Mouse (Mus musculus) kidney, postnatal 0 days (tissue): ENCODE results near the gene Fam114a1. TPM values are rescaled to one million over a fixed set of nuclear protein-coding genes. Genes with fewer than 3 reads are reported as not detected.

Experiments
- ATAC-seq: fragments of 200-750 bp; cut with Nextera tagmentation; replicated peaks from 2 replicates; pipeline ENCODE4 v1.8.0; 2017; ENCODE audit warnings: low read depth, moderate number of reproducible peaks, moderate TSS enrichment, moderate library complexity; ENCODE audit not compliant: low FRiP score
- DNase-seq: peaks from one replicate; pipeline ENCODE4 v3.0.0-alpha.2; 2016; ENCODE audit warnings: low spot score
- H3K27ac ChIP-seq: fragments of 300-500 bp; sonication (generic); 2 replicates; pipeline ENCODE4 v1.5.1; 2014; ENCODE audit warnings: mild to moderate bottlenecking
- H3K27me3 ChIP-seq: fragments of 300-500 bp; sonication (generic); 2 replicates; pipeline ENCODE4 v1.6.1; 2014; ENCODE audit warnings: low read length, mixed read lengths; ENCODE audit not compliant: insufficient read depth
- H3K36me3 ChIP-seq: fragments of 300-500 bp; sonication (generic); 2 replicates; pipeline ENCODE4 v1.6.1; 2014; ENCODE audit warnings: low read length, mixed read lengths; ENCODE audit not compliant: insufficient read depth
- H3K4me1 ChIP-seq: fragments of 300-500 bp; sonication (generic); replicated peaks from 2 replicates; pipeline ENCODE4 v1.6.1; 2014; ENCODE audit warnings: antibody characterized with exemption, low read length, mixed read lengths; ENCODE audit not compliant: insufficient read depth
- H3K4me2 ChIP-seq: fragments of 300-500 bp; sonication (generic); 2 replicates; pipeline ENCODE4 v1.6.1; 2014; ENCODE audit warnings: mild to moderate bottlenecking, low read length, moderate library complexity, mixed read lengths
- H3K4me3 ChIP-seq: fragments of 300-500 bp; sonication (generic); replicated peaks from 2 replicates; pipeline ENCODE4 v1.5.1; 2014; ENCODE audit warnings: low read depth, low read length
- H3K9ac ChIP-seq: fragments of 300-500 bp; sonication (generic); 2 replicates; pipeline ENCODE4 v1.6.1; 2014; ENCODE audit warnings: low read depth, low read length
- H3K9me3 ChIP-seq: fragments of 300-500 bp; sonication (generic); replicated peaks from 2 replicates; pipeline ENCODE4 v1.6.1; 2016; ENCODE audit warnings: low read length, inconsistent platforms, mixed read lengths
- CTCF ChIP-seq: IDR thresholded peaks from 2 replicates; pipeline ENCODE4 v1.5.1; 2016; ENCODE audit warnings: antibody characterized with exemption, low read depth, mild to moderate bottlenecking, moderate library complexity
- WGBS: fragments of 180-500 bp; shearing (Covaris S2); extraction: QIAGEN DNeasy Blood & Tissue Kit; methylation state at CpG from one replicate; pipeline ENCODE4 v1.1.7; 2014; 5-methylcytosine and 5-hydroxymethylcytosine counted together
- polyA plus RNA-seq: library from polyadenylated mRNA; unstranded; fragments of >200 nt; fragmentation: Nextera tagmentation; extraction: Ambion mirVana; gene quantifications from 2 replicates; pipeline ENCODE4 v1.2.1, GENCODE M21; 2015

Fam114a1 gene
- polyA plus RNA-seq, 1 experiment from 2014 or later = 28.9 TPM

DNA sequence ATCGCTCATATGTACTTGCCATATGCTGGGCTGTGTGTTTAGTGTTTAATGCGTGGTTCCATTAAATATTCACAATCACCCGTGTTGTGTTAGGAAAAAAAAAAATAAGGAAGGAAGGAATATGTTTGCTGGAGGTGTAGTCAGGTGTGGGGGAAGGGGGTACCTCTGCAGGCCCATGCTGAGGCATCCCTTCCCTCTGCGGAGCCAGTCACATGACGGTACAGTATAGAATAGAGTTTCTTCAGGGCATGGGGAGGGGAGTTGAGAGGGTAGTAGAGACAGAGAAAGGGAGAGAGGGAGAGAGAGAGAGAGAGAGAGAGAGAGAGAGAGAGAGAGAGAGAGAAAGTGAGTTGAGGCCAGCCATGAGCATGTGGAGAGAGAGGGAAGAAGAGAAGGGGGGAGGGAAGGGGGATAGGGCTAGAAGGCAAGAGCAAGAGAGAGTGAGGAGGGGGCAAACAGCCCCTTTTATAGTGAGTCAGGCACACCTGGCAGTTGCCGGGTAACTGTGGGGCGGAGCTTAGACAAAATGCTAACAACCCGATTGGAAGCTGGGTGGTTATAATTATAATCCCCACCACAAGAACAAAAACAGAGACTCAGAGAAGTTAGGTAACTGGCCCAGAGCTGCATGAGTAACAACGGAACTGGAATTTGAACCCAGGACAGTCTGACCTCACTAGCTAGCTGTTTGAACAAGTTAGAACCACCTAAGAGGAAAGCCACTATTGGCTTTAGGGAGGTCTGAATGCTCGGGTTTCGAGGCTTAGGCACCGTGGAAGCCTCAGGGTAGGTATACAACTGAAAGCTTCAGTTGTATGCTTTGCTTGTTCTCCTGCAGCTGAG, 76.8 kb downstream of the Fam114a1 start:
- no peak for TF ChIP-seq CTCF
- no peak overlapping the region for H3K27ac ChIP-seq
- 0 out of 2 replicates have a peak, but pooled peaks cover 1% of the 10 kb centered on the region for H3K36me3 ChIP-seq
- H3K4me2 ChIP-seq = no peak overlapping the region
- ATAC-seq = no peak
- no peak for DNase-seq
- H3K27me3 ChIP-seq = no peaks in the 10 kb centered on the region
- H3K9me3 ChIP-seq = no peaks in the 10 kb centered on the region
- WGBS = 60% methylated on average over 12 of the region's 12 CpGs
- no peak overlapping the region for H3K9ac ChIP-seq
- H3K4me1 ChIP-seq = no peaks in the 10 kb centered on the region
- no peak overlapping the region for H3K4me3 ChIP-seq

DNA sequence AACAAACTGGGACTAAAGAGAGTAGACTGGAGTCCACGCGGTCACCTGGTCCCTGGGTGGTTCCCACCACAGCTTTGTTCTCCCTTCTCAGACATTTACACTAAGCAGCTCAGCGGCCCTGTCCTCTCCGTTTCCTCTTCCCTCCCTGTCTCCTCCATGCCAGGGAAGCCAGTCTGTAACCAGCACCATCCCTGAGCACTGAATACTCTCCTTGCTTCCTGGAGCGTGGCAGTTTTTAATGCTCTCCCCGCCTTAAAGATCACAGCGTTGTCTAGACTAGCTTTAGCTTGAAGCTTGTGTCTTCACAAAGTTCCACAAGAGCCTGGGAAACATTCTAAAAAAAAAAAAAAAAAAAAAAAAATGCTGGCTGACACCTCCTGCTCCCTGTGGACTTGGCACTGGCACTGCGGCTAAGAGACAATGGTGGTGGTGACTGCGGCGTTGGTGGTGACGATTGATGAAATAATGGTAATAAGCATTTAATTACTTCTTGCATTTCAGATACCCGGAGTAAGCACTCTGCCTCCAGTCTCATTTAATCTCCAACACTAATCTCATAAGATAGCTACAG, 77.5 kb downstream of the Fam114a1 start:
- Histone ChIP-seq H3K27me3 (no peaks in the 10 kb centered on the region), H3K4me2 (no peak overlapping the region), H3K27ac (no peak overlapping the region), H3K4me3 (no peak overlapping the region), H3K9ac (no peak overlapping the region), H3K4me1 (0 out of 2 replicates have a peak, but pooled peaks cover 3% of the 10 kb centered on the region), H3K9me3 (no peaks in the 10 kb centered on the region), H3K36me3 (no peaks in the 10 kb centered on the region)
- ATAC-seq (0 out of 2 replicates have a peak, but pooled peaks have one; percentile 13), DNase-seq (peak; percentile 46)
- TF ChIP-seq CTCF = no peak
- 54% methylated on average over 12 of the region's 12 CpGs for WGBS

DNA sequence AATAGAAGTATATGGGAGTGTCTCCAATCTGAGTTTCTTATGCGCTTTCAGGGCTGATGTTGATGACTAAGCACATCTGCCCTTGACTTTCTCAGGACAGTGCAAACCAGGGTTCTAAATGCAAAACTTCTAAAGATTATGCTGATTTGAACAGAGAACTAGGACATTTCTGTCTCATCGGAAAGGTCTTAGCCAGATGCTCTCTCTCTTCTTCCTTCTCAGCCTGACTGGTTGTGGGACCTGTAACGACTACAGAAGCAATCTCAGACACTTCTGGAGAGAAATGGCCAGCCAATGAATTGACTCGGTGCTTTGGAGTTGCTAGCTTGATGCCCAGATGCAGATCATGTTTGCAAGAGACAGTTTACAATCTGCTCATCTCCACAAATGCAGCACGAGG, 80.0 kb downstream of the Fam114a1 start:
- Histone ChIP-seq H3K27me3 (no peaks in the 10 kb centered on the region), H3K4me3 (no peak overlapping the region), H3K36me3 (no peaks in the 10 kb centered on the region), H3K4me2 (no peak overlapping the region), H3K27ac (no peak overlapping the region), H3K9ac (no peak overlapping the region), H3K9me3 (no peaks in the 10 kb centered on the region), H3K4me1 (0 out of 2 replicates have a peak, but pooled peaks cover 5% of the 10 kb centered on the region)
- DNase-seq (no peak), ATAC-seq (no peak)
- no peak for TF ChIP-seq CTCF
- 88% methylated on average over 5 of the region's 5 CpGs for WGBS

DNA sequence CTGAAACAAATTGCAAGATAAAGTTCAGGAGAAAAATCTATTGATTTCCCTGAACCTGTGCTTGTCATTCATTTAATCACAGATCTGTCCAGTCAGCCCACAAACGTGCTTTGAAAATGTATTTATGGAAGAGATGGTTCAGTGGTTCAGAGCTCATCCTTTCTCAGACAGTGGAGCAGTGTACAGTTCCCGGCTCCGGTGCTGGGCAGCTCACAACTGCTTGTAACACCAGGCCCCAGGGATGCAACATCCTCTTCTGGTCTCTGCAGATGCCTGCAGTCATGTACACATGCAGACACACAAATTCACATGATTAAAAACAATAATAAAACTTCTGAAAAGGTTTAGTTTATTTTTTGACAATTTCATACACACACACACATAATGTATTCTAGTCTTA, 81.6 kb downstream of the Fam114a1 start:
- no peak for TF ChIP-seq CTCF
- 0 out of 2 replicates have a peak, but pooled peaks cover 5% of the 10 kb centered on the region for H3K4me1 ChIP-seq
- H3K9ac ChIP-seq = no peak overlapping the region
- H3K4me3 ChIP-seq = no peak overlapping the region
- ATAC-seq = no peak
- 39% methylated on average over 3 of the region's 3 CpGs for WGBS
- H3K36me3 ChIP-seq = no peaks in the 10 kb centered on the region
- H3K9me3 ChIP-seq = no peaks in the 10 kb centered on the region
- H3K27me3 ChIP-seq = no peaks in the 10 kb centered on the region
- H3K4me2 ChIP-seq = no peak overlapping the region
- DNase-seq = no peak
- H3K27ac ChIP-seq = no peak overlapping the region

DNA sequence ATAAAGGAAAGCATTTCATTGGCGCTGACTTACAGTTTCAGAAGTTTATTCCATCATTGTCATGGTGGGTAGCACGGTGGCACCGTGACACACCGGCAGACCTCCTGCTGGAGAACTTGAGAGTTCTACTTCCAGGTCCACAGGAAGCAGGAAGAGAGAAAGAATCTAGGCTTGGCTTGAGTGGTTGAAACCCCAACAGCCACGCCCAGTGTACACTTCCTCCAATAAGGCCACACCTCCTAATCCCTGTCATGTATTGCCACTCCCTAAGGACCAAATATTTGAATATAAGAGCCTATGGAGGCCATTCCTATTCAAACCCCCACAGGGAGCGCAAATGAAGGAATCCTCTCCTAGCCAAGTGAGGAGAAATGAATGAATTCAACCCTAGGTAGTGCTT, 87.7 kb downstream of the Fam114a1 start:
- Histone ChIP-seq H3K36me3 (no peaks in the 10 kb centered on the region), H3K4me2 (no peak overlapping the region), H3K4me3 (no peak overlapping the region), H3K27me3 (no peaks in the 10 kb centered on the region), H3K9ac (no peak overlapping the region), H3K27ac (no peak overlapping the region), H3K4me1 (no peaks in the 10 kb centered on the region), H3K9me3 (no peaks in the 10 kb centered on the region)
- ATAC-seq (no peak), DNase-seq (no peak)
- 96% methylated on average over 6 of the region's 6 CpGs for WGBS
- TF ChIP-seq CTCF = no peak

DNA sequence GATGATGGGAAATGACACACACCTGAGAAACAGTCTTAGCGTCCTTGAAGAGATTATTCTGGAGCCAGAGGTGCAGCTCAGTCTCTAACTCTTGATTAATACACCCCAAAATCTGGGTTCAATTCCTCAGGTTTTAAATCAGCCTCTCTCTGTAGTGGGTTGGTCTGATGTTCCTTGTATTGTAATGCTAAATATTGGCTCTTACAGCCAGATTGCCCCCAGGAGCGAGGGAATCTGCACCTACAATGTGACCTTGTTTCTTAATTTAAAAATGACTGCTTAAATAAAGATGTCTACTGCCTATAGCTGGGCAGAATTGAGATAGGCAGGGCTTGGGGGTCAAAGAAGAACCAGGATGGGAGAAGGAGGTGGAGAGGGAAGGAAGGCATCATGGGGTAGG, 89.9 kb downstream of the Fam114a1 start:
- no peak overlapping the region for H3K4me3 ChIP-seq
- DNase-seq (no peak), ATAC-seq (no peak)
- no peaks in the 10 kb centered on the region for H3K36me3 ChIP-seq
- no peak overlapping the region for H3K9ac ChIP-seq
- H3K4me1 ChIP-seq = no peaks in the 10 kb centered on the region
- no peaks in the 10 kb centered on the region for H3K27me3 ChIP-seq
- no peak overlapping the region for H3K4me2 ChIP-seq
- TF ChIP-seq CTCF = no peak
- no peaks in the 10 kb centered on the region for H3K9me3 ChIP-seq
- 76% methylated on average over 2 of the region's 2 CpGs for WGBS
- no peak overlapping the region for H3K27ac ChIP-seq
